Mouse (Mus musculus) mouse embryonic stem cell (cell line): ENCODE measurements around the gene Flt3l.
"Not testable (repeated sequence)": the region's sequence is repeated elsewhere in the genome, so short reads cannot be mapped to it uniquely, and the experiment has no call there.

ENCODE experiments used
- in situ Hi-C, 2 experiments: fragments of 300-500 bp; cut with MboI; formaldehyde crosslinking; loops; 1 replicate in 1 of 2; 3 replicates in 1 of 2; pipeline ENCODE4 v1.14.3; 2019 to 2020; ENCODE audit warnings: low sequenced_read_pairs in 2 of 2, low pct_unique_long_range_greater_than_20kb in 1 of 2, mixed read lengths in 1 of 2; ENCODE audit not compliant: unreplicated experiment in 1 of 2

The Flt3l gene

GRCm38 (mm10) chr7:45110089-45110488, 26.1 kb downstream of the Flt3l start:
- in situ Hi-C loops: not testable (repeated sequence)

GRCm38 (mm10) chr7:45107052-45107645, 29.1 kb downstream of the Flt3l start:
- in situ Hi-C loops: no loop called here

DNA sequence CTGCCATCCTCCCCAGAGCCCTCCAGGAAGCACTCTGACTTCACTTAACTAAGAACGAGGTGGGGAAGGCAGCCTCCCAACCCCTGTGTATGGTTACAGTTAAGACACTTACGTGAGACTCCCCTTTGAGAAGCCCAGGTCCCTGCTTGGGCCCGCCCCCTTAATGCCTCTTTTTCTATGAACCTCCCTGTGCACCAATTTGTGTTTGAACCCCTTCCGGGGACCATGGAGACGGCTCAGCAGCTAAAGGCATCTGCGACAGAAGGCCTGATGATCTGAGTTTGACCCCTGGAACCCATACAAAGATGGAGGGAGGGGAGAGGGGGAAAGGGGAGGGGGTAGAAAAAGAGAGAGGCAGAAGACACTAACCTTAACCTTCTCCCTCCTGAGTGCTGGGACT, 29.8 kb downstream of the Flt3l start:
- in situ Hi-C loops: no loop called here

DNA sequence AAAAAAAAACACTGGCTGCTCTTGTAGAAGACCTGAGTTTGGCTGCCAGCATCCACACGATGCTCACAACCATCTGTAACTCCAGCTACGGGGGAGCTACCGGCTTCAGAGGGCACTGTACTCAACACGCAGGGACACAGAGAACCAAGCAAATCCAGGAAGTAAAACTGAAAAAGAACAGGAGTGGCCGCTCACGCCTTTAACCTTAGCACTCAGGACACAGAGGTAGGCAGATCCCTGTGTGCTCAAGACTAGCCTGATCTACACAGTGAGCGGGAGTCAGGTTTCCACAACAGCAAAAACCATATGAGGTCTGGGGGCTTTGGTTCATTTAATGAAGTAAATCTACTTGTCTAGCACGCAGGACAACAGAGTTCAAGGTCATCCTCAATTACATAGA, 30.7 kb downstream of the Flt3l start:
- in situ Hi-C loops: no loop called here

DNA sequence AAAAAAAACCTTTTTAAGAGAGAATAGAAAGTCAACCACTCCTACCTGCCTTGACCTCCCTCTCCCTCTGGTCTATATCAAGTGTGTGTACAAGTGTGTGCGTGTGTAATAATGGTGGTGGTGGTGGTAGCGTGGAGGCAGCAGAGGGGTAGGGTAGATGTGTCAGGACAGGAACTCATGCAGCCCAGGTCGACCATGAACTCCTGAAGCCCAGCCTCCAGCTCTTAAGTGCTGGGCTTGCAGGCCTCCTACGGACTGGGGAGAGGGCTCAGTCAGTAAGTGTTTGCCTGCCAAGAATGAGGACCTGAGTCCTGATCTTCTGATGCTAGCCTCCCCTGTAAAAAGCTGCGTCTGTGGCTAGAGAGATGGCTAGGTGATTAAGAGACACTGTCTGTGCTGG, 31.3 kb downstream of the Flt3l start:
- in situ Hi-C loops: no loop called here

DNA sequence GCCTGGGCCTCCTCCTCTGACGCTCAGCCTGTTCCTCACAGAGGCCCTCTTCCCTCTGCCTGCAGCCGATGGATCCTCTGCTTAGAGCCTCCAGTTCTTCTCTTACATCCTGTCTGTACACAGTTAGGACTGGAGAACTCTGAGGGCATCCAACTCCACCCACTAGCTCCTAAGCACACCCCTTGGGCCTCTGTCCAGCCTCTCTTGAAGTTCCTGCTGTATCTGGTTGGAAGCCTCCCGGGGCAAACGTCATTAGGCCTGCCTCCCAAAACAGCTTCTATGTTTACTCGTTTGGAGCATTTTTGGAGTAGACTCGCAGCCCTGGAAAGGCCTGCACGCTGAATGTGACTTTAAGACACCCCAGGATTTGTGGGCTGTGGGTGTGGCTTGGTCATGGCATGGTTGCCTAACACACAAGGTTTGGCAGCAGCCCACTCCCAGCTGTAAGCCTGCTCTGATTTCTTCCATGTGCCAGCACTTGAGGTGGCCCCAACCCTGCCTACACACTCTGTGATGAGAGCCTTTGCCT, 32.5 kb downstream of the Flt3l start, which contains the start of gene Fcgrt:
Fcgrt (minus strand) TSS at position 200 of the 529 bp plus-strand sequence.
- in situ Hi-C loops: no loop called here

- in situ Hi-C loops: no loop called here
These were observed 33.2 kb downstream of the Flt3l start for GRCm38 (mm10) chr7:45102940-45103585.

DNA sequence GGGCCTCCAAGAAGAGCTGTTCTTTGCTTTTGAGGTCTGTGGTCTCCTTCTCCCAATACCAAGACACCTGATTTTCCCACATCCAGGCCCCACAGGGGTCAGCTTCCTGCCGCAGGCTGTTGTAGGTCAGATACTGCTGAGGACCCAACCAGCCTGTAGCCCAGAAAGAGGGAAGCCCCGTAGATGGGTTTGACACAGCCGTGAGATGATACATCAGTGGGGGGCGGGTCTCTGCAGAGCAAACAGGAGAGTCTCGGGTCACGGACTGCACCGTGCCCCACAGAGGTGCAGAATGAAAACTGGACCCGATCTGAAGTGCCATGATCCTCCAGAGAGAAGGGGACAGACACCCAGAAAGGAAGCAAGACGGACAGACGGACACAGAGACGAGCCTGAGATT, 33.8 kb downstream of the Flt3l start:
- in situ Hi-C loops: no loop called here

DNA sequence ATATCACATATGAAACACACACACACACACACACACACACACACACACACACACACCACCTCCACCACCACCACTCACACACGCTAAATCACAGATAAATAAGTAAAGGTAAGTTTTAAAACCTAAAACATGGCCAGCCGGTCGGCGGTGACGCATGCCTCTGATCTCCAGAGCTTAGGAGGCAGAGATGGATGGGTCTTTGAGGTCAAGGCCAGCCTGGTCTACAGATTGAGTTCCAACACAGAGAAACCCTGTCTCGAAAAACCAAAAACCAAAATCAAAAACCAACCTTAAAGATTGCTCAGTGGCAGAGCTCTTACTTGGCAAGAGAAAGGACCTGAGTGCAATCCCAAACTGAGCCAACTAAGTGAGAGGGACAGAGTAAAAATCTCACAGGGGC, 36.2 kb downstream of the Flt3l start:
- in situ Hi-C loops: no loop called here

- in situ Hi-C loops: no loop called here
These were observed 37.5 kb downstream of the Flt3l start for GRCm38 (mm10) chr7:45098541-45099240.

GRCm38 (mm10) chr7:45097479-45097878, 38.8 kb downstream of the Flt3l start:
- in situ Hi-C loops: no loop called here

DNA sequence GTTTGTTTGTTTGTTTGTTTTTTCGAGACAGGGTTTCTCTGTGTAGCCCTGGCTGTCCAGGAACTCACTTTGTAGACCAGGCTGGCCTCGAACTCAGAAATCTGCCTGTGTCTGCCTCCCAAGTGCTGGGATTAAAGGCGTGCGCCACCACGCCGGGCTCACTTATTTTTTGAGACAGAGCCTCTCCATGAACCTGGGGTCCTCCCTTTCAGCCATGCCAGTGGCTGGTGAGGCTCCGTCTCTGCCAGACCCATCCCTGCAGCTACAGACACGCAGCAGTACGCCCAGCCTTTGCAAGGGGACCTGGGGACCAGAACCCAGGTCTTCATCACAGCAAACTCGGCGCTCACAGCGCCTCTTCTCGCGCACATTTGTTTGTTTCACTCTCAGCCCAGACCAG, 40.3 kb downstream of the Flt3l start:
- in situ Hi-C loops: not testable (repeated sequence)

GRCm38 (mm10) chr7:45095367-45095766, 40.9 kb downstream of the Flt3l start:
- in situ Hi-C loops: no loop called here

GRCm38 (mm10) chr7:45094121-45094520, 42.1 kb downstream of the Flt3l start:
- in situ Hi-C loops: no loop called here

DNA sequence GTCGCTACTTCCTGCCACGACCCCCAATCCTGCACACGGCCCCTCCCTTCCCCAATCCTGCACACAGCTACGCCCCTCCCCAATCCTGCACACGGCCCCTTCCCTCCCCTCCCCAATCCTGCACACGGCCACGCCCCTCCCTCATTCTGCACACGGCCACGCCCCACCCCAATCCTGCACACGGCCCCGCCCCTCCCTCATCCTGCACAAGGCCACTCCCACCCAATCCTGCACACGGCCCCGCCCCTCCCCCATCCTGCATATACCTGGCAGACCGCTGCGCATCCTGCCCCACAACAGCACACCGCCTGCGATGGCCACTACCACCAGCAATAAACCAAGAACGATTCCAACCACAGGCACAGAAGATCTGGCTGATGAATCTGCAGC, 42.7 kb downstream of the Flt3l start:
- in situ Hi-C loops: no loop called here

DNA sequence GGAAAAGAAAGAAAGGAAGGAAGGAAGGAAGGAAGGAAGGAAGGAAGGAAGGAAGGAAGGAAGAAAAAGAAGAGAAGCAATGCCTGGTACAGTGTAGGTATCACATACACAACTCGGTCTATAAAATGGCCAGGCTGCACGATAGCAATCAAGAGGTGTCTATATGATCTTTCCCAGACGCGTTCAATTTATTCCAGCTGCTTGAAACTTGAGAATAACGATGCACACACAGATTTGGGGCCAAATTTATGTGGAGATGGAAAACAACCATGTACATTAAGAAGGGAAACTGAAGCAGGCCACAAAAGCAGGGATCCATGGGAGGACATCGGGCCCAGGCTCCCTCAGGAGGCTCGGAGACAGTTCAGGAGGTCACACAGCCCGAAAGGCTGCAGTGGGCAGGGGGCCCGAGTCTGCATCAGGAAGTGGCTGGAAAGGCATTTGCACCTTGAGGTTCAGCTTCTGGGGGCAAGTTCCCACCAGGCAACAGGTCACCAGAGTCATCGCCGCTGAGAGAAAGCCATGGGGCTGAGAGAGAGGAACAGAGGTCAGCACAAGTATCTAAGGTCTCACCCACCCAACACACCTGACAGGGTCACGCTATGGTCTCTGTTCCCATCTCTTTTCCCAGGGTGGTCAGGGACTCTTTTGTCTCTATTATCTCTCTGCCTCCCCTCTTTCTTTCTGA, 43.3 kb downstream of the Flt3l start:
- in situ Hi-C loops: no loop called here

GRCm38 (mm10) chr7:45092048-45092447, 44.2 kb downstream of the Flt3l start, which contains the start of gene Rcn3:
Gene Rcn3, minus strand, starts transcription at chr7:45092221.
- in situ Hi-C loops: no loop called here

DNA sequence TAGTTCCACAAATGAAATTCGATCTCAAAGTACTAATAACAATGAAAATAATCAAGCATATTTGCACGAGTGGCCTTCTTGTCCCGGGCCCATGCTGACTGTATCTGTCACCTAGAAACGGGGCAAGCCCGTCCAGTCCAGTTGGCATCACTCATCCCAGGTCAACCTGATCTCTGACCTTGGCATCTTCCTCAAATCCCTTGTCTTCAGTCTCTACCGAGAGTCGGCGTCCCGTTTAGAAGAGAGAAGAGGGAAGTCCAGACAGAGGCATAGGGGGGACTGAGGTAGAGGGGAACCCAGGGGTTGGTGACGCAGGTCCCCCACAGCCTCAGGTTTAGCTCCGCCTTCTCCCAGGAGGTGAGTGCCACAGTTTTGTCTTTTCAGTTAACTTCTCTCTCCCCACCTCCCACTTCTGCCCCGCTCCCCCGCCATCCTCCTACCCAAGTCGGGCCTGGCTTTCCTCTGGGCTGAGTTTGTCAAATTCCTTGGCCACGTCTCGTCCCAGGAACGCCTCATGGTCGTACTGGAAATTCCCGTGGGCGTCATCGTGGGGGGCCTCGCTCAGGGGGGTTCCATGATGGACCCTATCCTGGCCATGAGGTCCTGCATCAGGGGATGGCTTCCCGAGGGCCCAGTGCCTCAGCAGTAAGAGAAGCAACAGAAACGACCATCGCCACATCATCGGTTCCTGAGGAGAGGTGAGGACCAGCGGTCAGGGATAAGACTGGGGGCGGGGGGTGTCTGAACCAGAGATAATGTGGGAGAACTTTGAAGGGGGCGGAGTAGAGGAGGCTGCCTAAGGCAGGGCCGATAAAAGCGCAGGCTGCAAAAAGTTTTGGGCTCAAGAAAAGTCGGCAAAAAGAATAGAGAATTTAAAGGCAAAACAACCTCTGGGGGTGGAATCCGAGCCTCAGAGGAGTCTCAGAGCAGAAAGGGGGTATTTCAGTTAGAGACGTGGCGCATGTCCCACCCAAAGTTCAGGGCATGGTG, 44.9 kb downstream of the Flt3l start:
- in situ Hi-C loops: no loop called here
